8 mouse cellular contexts compared by ENCODE assay signal in genomic region chr16:18696820-18697168, GRCm38 (mm10).
DNase-seq lines count a peak whose midpoint lies in the region; ATAC-seq and TF ChIP-seq lines count a peak whose summit lies in the region.
"Had no signal": no experiment of that assay in that cellular context is flagged by ENCODE, and none has a peak within 500 bp of the region (broad histone marks: within the 10 kb centered on the region; RNA-seq: fewer than 3 reads in every experiment).

No protein-coding gene starts in this region.

- no peaks in the 10 kb centered on the region for H3K27me3 ChIP-seq in heart, embryonic 13.5 days (replicated peaks)
- H3K27me3 ChIP-seq in lung, postnatal 0 days (replicated peaks; ENCODE audit: insufficient read depth, low read length), result no peaks in the 10 kb centered on the region
- no peaks in the 10 kb centered on the region for H3K27me3 ChIP-seq in hindbrain, embryonic 12.5 days
- no peaks in the 10 kb centered on the region for H3K27me3 ChIP-seq in neural tube, embryonic 14.5 days (ENCODE audit: control insufficient read depth, insufficient read depth, low read length)
- H3K27me3 ChIP-seq: liver, embryonic 15.5 days had no signal

- 54% methylated on average over 5 of the region's 5 CpGs for WGBS in heart, embryonic 13.5 days
- WGBS in lung, postnatal 0 days, result 74% methylated on average over 5 of the region's 5 CpGs
- 61% methylated on average over 5 of the region's 5 CpGs for WGBS in hindbrain, embryonic 12.5 days
- 62% methylated on average over 5 of the region's 5 CpGs for WGBS in neural tube, embryonic 14.5 days

- no peak overlapping the region for H3K4me3 ChIP-seq in heart, embryonic 13.5 days
- H3K4me3 ChIP-seq in lung, postnatal 0 days (ENCODE audit: low read depth, low read length), result no peak overlapping the region
- H3K4me3 ChIP-seq in hindbrain, embryonic 12.5 days, result no peak overlapping the region
- no peak overlapping the region for H3K4me3 ChIP-seq in neural tube, embryonic 14.5 days (ENCODE audit: low read depth, low read length)
- H3K4me3 ChIP-seq: liver, embryonic 15.5 days had no signal

- TF ChIP-seq EP300 in lung, postnatal 0 days (IDR thresholded peaks at IDR 0.05), result no peak

- H3K9ac ChIP-seq in heart, embryonic 13.5 days, result no peak overlapping the region
- no peak overlapping the region for H3K9ac ChIP-seq in lung, postnatal 0 days (replicated peaks; ENCODE audit: low read depth)
- no peak overlapping the region for H3K9ac ChIP-seq in hindbrain, embryonic 12.5 days
- H3K9ac ChIP-seq in neural tube, embryonic 14.5 days (replicated peaks; ENCODE audit: low read depth, low read length), result no peak overlapping the region
- H3K9ac ChIP-seq: liver, embryonic 15.5 days had no signal

- TF ChIP-seq CTCF in lung, postnatal 0 days (IDR thresholded peaks at IDR 0.05), result no peak

- DNase-seq in heart, postnatal 36 days, result no peak
- DNase-seq in lung, postnatal 0 days (ENCODE audit: low spot score), result no peak
- DNase-seq in lung, postnatal 14 days, result no peak
- DNase-seq in left cerebral cortex, adult 18-20 months (ENCODE audit: low spot score in 2 of 2), result no peak

- H3K4me2 ChIP-seq in heart, embryonic 13.5 days, result peak overlapping the region; percentile 32
- H3K4me2 ChIP-seq in lung, postnatal 0 days (replicated peaks; ENCODE audit: low read depth, low read length), result no peak overlapping the region
- peak overlapping the region; percentile 25; the same call in 1 of the 2 replicates for H3K4me2 ChIP-seq in hindbrain, embryonic 12.5 days (replicated peaks)
- H3K4me2 ChIP-seq in neural tube, embryonic 14.5 days (ENCODE audit: low read depth, low read length), result no peak overlapping the region; the same call in 1 of the 2 replicates
- H3K4me2 ChIP-seq: liver, embryonic 15.5 days had no signal

- 0 out of 2 replicates have a peak, but pooled peaks cover 4% of the 10 kb centered on the region for H3K4me1 ChIP-seq in heart, embryonic 13.5 days
- H3K4me1 ChIP-seq in lung, postnatal 0 days (ENCODE audit: insufficient read depth, low read depth, low read length), result no peaks in the 10 kb centered on the region
- peaks cover 8% of the 10 kb centered on the region; the same call in 1 of the 2 replicates for H3K4me1 ChIP-seq in hindbrain, embryonic 12.5 days
- no peaks in the 10 kb centered on the region for H3K4me1 ChIP-seq in neural tube, embryonic 14.5 days (ENCODE audit: control insufficient read depth, insufficient read depth, low read length)
- H3K4me1 ChIP-seq: liver, embryonic 15.5 days had no signal

- H3K27ac ChIP-seq in heart, embryonic 13.5 days (replicated peaks), result no peak overlapping the region
- no peak overlapping the region for H3K27ac ChIP-seq in lung, postnatal 0 days (ENCODE audit: low read length)
- H3K27ac ChIP-seq in hindbrain, embryonic 12.5 days, result no peak overlapping the region
- no peak overlapping the region for H3K27ac ChIP-seq in neural tube, embryonic 14.5 days (ENCODE audit: low read depth, low read length)
- H3K27ac ChIP-seq: liver, embryonic 15.5 days had no signal

- no peaks in the 10 kb centered on the region for H3K9me3 ChIP-seq in heart, embryonic 13.5 days
- no peaks in the 10 kb centered on the region for H3K9me3 ChIP-seq in lung, postnatal 0 days (ENCODE audit: low read length)
- H3K9me3 ChIP-seq in hindbrain, embryonic 12.5 days (replicated peaks), result no peaks in the 10 kb centered on the region
- H3K9me3 ChIP-seq in neural tube, embryonic 14.5 days (ENCODE audit: control insufficient read depth, low read length), result no peaks in the 10 kb centered on the region
- H3K9me3 ChIP-seq: liver, embryonic 15.5 days had no signal

- ATAC-seq in heart, embryonic 13.5 days (ENCODE audit: extremely low read depth, insufficient number of reproducible peaks, low FRiP score, low TSS enrichment), result no peak
- ATAC-seq in lung, postnatal 0 days, result peak; percentile 18; the same call in 1 of the 2 replicates
- ATAC-seq in hindbrain, embryonic 12.5 days (ENCODE audit: low FRiP score), result peak; percentile 43
- ATAC-seq in neural tube, embryonic 14.5 days (ENCODE audit: low read depth), result peak; percentile 23; the same call in 1 of the 2 replicates

- intact Hi-C loops in heart, postnatal 36 days (cut with DNase I), result loop anchor here (1.0 to 5.0 kb wide), 4 partner anchors 36 to 162 kb away; partner anchors contain the start of gene Cldn5

- no peaks in the 10 kb centered on the region for H3K36me3 ChIP-seq in heart, embryonic 13.5 days
- no peaks in the 10 kb centered on the region for H3K36me3 ChIP-seq in lung, postnatal 0 days (ENCODE audit: insufficient read depth, low read length)
- H3K36me3 ChIP-seq in hindbrain, embryonic 12.5 days, result no peaks in the 10 kb centered on the region
- H3K36me3 ChIP-seq in neural tube, embryonic 14.5 days (ENCODE audit: control insufficient read depth, insufficient read depth, low read length), result no peaks in the 10 kb centered on the region
- H3K36me3 ChIP-seq: liver, embryonic 15.5 days had no signal

Comparison
In these comparisons a context has a peak if more than half of its experiments do, and no peak if none do; other contexts are left out.
1. H3K4me2 ChIP-seq: peak in heart, embryonic 13.5 days (single experiment) and hindbrain, embryonic 12.5 days (single experiment); none in lung, postnatal 0 days (single experiment) and neural tube, embryonic 14.5 days (single experiment).